Mouse (Mus musculus): Measurements from ENCODE around the gene Msx1. TPM values are rescaled to one million over a fixed set of nuclear protein-coding genes. Genes with fewer than 3 reads are reported as not detected.

Gene Msx1
- total and polyA plus RNA-seq, 2 experiments from 2014 or later, result 20.6 to 26.2 TPM

- WGBS, result 41% methylated on average over 5 of the region's 5 CpGs
- H3K9me3 ChIP-seq (ENCODE audit: low read length), result no peaks in the 10 kb centered on the region
- TF ChIP-seq CTCF (IDR thresholded peaks at IDR 0.05; ENCODE audit: low read depth), result peak; percentile 51
- no peaks in the 10 kb centered on the region for H3K4me1 ChIP-seq (ENCODE audit: insufficient read depth, low read length)
- ATAC-seq (no peak), DNase-seq (ENCODE audit: low spot score) (peak; percentile 27)
- no peak overlapping the region for H3K4me3 ChIP-seq (ENCODE audit: low read length)
- no peak overlapping the region for H3K9ac ChIP-seq (replicated peaks; ENCODE audit: low read length)
- H3K36me3 ChIP-seq (ENCODE audit: insufficient read depth, low read length), result no peaks in the 10 kb centered on the region
- H3K27me3 ChIP-seq (ENCODE audit: insufficient read depth, low read length), result 0 out of 2 replicates have a peak, but pooled peaks cover 8% of the 10 kb centered on the region
- no peak overlapping the region for H3K4me2 ChIP-seq (ENCODE audit: low read depth, low read length)
- no peak overlapping the region for H3K27ac ChIP-seq
Observed at GRCm38 (mm10) chr5:37775681-37776080, 48.7 kb downstream of the Msx1 start.

DNA sequence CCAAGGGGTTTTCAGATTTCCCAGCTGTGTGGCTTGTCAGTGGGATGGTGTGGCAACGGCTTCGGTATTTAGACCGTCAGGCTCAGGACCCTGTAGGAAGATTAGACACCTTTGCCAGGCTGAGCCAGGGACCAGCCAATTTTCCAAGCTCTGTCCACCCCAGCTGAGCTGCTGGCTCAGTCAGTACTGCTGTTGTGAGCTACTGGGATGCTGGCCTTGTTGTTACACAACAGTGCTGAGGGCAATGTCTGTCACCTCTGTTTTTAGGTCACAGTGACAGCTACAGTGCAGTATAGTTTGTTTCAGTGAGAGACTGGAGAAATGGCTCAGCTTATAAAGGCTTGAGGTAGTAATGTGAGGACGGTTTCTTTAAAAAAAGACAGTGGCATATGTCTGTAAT, 50.4 kb downstream of the Msx1 start:
- Histone ChIP-seq H3K36me3 (ENCODE audit: insufficient read depth, low read length) (no peaks in the 10 kb centered on the region), H3K27me3 (ENCODE audit: insufficient read depth, low read length) (0 out of 2 replicates have a peak, but pooled peaks cover 8% of the 10 kb centered on the region), H3K27ac (no peak overlapping the region), H3K9ac (replicated peaks; ENCODE audit: low read length) (no peak overlapping the region), H3K4me1 (ENCODE audit: insufficient read depth, low read length) (no peaks in the 10 kb centered on the region), H3K4me2 (ENCODE audit: low read depth, low read length) (no peak overlapping the region), H3K9me3 (ENCODE audit: low read length) (no peaks in the 10 kb centered on the region), H3K4me3 (ENCODE audit: low read length) (no peak overlapping the region)
- WGBS, result 77% methylated on average over 4 of the region's 4 CpGs
- no peak for DNase-seq (ENCODE audit: low spot score)
- no peak for ATAC-seq
- TF ChIP-seq CTCF (IDR thresholded peaks at IDR 0.05; ENCODE audit: low read depth), result no peak

DNA sequence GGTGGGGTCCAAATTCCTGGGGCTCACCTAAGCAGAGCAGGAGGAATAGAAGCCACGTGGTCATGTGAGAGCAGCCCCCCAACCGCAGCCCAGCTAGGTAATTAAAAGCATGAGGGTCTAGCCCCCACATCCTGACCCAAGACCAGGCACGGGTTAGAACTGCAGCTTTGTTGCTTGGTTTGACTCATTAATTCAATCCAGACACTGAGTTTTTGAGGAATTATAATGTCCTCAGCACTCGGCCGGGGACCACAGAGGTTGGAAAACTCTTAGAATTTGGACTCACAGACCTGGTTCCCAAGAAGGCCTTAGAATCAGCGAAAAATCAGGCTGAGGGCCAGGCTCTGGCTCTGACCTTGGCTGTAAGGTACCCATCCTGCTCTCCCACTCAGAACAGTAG, 53.5 kb downstream of the Msx1 start:
- DNase-seq (ENCODE audit: low spot score), result no peak
- H3K27me3 ChIP-seq (ENCODE audit: insufficient read depth, low read length), result 0 out of 2 replicates have a peak, but pooled peaks cover 8% of the 10 kb centered on the region
- no peak for ATAC-seq

More for the DNA sequence above, 53.5 kb downstream of the Msx1 start:
- Histone ChIP-seq H3K36me3 (ENCODE audit: insufficient read depth, low read length) (no peaks in the 10 kb centered on the region), H3K9ac (replicated peaks; ENCODE audit: low read length) (no peak overlapping the region), H3K4me1 (ENCODE audit: insufficient read depth, low read length) (no peaks in the 10 kb centered on the region), H3K4me3 (ENCODE audit: low read length) (no peak overlapping the region), H3K27ac (no peak overlapping the region), H3K4me2 (ENCODE audit: low read depth, low read length) (no peak overlapping the region), H3K9me3 (ENCODE audit: low read length) (no peaks in the 10 kb centered on the region)
- WGBS, result 89% methylated on average over 6 of the region's 6 CpGs
- TF ChIP-seq CTCF (IDR thresholded peaks at IDR 0.05; ENCODE audit: low read depth), result no peak

Other genes starting within 250 kb of the Msx1 start
- gene Stk32b, start 107.4 kb downstream of the Msx1 start, total RNA-seq (2014; rRNA removed), result 21.8 and 28.6 TPM in 2 replicates
- gene Stk32b, start 107.4 kb downstream of the Msx1 start, polyA plus RNA-seq (2015; fragmentation: Nextera tagmentation; extraction: Ambion mirVana), result 18.6 and 22.5 TPM in 2 replicates
- gene Cytl1, start 89.1 kb downstream of the Msx1 start, total RNA-seq (2014; rRNA removed), result 1.2 and 3.5 TPM in 2 replicates
- 0.30 and 0.94 TPM in 2 replicates for gene Cytl1, start 89.1 kb downstream of the Msx1 start, polyA plus RNA-seq (2015; fragmentation: Nextera tagmentation; extraction: Ambion mirVana)
- 15.6 and 25.2 TPM in 2 replicates for gene Stx18, start 214.2 kb upstream of the Msx1 start, total RNA-seq (2014; rRNA removed)
- gene Stx18, start 214.2 kb upstream of the Msx1 start, polyA plus RNA-seq (2015; fragmentation: Nextera tagmentation; extraction: Ambion mirVana), result 31.8 and 32.8 TPM in 2 replicates

All from hindbrain, postnatal 0 days (tissue).